Mouse (Mus musculus) layer of hippocampus, adult 2 months (tissue): ENCODE data around the gene Pnliprp2. TPM values are rescaled to one million over a fixed set of nuclear protein-coding genes. Genes with fewer than 3 reads are reported as not detected.

ENCODE experiments used
- DNase-seq, 2 experiments: peaks; one replicate each; pipeline ENCODE4 v3.0.0; 2022; ENCODE audit warnings: low spot score in 2 of 2
- H3K27ac ChIP-seq: fragments of 200-600 bp; 2 replicates; pipeline ENCODE4 v1.8.1; 2022
- H3K4me3 ChIP-seq: fragments of 200-600 bp; 2 replicates; pipeline ENCODE4 v1.8.1; 2022; ENCODE audit warnings: mild to moderate bottlenecking
- CTCF ChIP-seq: fragments of 200-600 bp; conservative IDR thresholded peaks from 2 replicates; pipeline ENCODE4 v1.8.1; 2022; ENCODE audit warnings: antibody characterized with exemption, mild to moderate bottlenecking, moderate library complexity
- total RNA-seq, 2 experiments: library from RNA; stranded (reverse); gene quantifications; 2 replicates each; pipeline ENCODE4 v1.2.3; 2021

The Pnliprp2 gene
- total RNA-seq, 2 experiments from 2014 or later, result 0.22 TPM; not detected in 1

GRCm38 (mm10) chr19:58762316-58762715 lies 2.8 kb downstream of the Pnliprp2 start:
- no peak for TF ChIP-seq CTCF
- H3K4me3 ChIP-seq, result no peak overlapping the region
- no peak overlapping the region for H3K27ac ChIP-seq
- no peak for DNase-seq

DNA sequence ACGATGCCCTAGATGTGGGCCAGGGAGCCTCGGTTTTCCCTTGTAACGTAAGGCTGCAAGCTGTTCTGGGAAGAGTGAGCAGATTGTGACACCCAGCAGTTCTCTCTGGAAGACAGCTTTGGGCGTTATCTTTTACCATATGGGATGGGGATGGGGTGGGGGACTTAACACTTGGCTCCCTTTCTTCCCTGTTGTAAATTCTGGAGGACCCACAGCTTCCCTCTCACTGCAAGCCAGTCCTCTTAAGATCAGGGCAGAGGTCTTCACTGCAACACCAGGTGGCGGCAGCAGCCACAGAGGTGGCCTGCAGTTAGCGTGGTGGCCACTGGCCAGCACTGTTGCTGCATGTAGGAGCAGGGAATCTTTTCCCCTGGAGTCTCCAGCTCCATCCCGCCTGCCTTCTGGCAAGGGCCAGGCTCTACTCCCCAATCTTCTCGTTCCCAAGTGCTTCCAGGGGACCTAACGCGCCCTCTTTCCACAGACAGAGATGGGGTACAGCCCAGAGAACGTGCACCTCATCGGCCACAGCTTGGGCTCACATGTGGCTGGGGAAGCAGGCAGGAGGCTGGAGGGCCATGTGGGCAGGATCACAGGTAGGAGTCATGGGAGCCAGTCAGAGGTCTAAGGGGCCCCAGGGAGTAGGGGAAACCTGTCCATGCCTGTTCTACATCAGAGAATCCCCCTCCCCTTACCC lies 3.5 kb downstream of the Pnliprp2 start:
- no peak overlapping the region for H3K4me3 ChIP-seq
- 0 out of 2 replicates have a peak overlapping the region, but pooled peaks have one; percentile 57 for H3K27ac ChIP-seq
- peak; percentile 57 to 61 for DNase-seq
- peak; percentile 81 for TF ChIP-seq CTCF

- TF ChIP-seq CTCF, result no peak
- DNase-seq, result no peak
- H3K27ac ChIP-seq, result no peak overlapping the region
- no peak overlapping the region for H3K4me3 ChIP-seq
These were observed 7.8 kb downstream of the Pnliprp2 start for GRCm38 (mm10) chr19:58767329-58767728.

DNA sequence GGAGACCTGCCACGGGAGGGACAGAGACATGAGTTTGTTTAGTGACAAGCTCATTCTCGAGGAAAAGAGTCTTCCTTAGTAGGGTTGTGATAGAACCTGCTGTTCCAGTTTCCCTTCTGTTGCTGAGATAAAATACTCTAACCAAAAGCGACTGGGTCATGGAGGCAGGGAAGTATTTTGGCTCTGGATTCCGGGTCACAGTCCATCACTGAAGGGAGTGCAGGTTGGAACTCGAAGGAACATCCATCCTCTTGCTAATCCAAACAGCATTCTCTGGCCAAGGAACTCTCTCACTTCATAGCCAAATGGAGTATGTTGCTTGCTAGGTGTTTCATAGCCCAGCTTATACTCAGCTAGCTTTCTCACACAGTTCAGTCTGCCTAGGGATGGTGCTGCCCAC lies 16.9 kb downstream of the Pnliprp2 start:
- Histone ChIP-seq H3K27ac (no peak overlapping the region), H3K4me3 (no peak overlapping the region)
- no peak for TF ChIP-seq CTCF
- DNase-seq, result no peak

GRCm38 (mm10) chr19:58781566-58781965 lies 22.0 kb downstream of the Pnliprp2 start:
- H3K27ac ChIP-seq, result peak overlapping the region; percentile 43; the same call in 1 of the 2 replicates
- no peak overlapping the region for H3K4me3 ChIP-seq
- TF ChIP-seq CTCF, result no peak
- no peak for DNase-seq

DNA sequence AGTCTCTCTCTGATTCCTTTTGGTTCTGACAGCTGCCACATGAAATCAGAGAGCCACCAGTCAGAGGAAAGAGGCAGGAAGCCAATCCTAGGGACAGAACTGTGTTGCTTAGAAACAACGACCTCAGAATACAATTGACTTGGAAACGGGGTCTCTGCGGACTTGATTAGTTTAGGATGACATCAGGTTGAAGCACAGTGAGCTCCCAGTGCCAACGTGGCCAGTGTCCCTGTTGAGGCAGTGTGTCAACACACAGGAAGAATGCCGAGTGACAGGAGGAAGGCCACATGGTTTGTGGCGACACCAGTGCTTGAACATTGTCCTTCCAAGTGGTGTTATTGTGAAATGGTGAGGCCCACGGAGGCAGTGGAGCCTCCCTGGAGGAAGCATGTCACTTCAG lies 24.4 kb downstream of the Pnliprp2 start:
- no peak for TF ChIP-seq CTCF
- H3K4me3 ChIP-seq, result no peak overlapping the region
- H3K27ac ChIP-seq, result peak overlapping the region; percentile 79
- DNase-seq, result peak; percentile 44 to 50

DNA sequence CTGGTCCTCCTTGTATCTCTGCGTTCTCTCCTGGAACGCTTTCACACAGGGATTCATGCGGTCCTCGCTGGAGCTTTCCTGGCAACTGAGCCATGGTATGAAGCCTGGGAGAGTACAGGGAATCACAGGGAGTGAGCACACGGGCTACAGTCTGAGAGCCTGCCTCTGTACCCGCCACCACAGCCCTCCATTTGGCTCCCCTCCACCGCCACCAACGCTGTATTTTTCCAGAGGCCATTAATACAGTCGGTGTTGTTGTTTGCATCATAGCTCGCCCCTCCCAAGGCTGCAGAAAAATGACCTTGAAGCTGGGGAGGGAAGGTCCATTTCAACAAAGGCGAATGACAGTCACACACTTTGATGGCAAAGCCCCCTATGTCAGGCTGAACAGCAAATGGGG lies 29.7 kb downstream of the Pnliprp2 start:
- no peak for DNase-seq

DNA sequence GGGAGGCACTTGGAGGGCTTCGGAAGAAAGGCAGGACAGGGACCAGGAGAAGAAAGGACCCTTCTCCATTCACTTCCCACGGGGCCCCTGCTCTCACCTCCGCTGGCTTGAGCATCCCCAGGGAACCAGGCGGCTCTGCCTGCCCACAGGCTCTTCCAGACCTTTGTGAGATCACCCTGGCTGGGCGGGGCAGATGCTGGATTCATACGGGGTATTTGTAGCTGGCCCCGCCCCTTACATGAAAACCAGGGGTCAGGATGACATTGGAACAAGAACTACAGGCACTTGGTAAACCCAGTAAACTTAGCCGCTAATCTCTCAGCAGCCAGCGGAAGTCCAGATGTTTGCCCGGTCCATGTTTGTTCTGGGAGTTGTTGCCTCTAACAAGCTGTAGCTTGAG lies 34.8 kb downstream of the Pnliprp2 start, which contains the start of gene 1700019N19Rik:
Gene 1700019N19Rik (minus strand): TSS at position 178 of the 400 bp plus-strand sequence.
- DNase-seq, result no peak
- Histone ChIP-seq H3K4me3 (no peak within 1 kb of the TSS), H3K27ac (0 out of 2 replicates have a peak within 1 kb of the TSS, but pooled peaks have one; percentile 28)
- no peak for TF ChIP-seq CTCF

More for the DNA sequence above, 29.7 kb downstream of the Pnliprp2 start:
- TF ChIP-seq CTCF, result no peak
- peak overlapping the region; percentile 82 for H3K27ac ChIP-seq
- no peak overlapping the region for H3K4me3 ChIP-seq

GRCm38 (mm10) chr19:58795114-58795669 lies 35.7 kb downstream of the Pnliprp2 start:
- Histone ChIP-seq H3K27ac (no peak overlapping the region), H3K4me3 (no peak overlapping the region)
- no peak for DNase-seq
- TF ChIP-seq CTCF, result no peak

GRCm38 (mm10) chr19:58805191-58805779 lies 45.8 kb downstream of the Pnliprp2 start:
- Histone ChIP-seq H3K4me3 (no peak overlapping the region), H3K27ac (peak overlapping the region; percentile 83)
- peak; percentile 67 to 75 for DNase-seq
- TF ChIP-seq CTCF, result no peak

DNA sequence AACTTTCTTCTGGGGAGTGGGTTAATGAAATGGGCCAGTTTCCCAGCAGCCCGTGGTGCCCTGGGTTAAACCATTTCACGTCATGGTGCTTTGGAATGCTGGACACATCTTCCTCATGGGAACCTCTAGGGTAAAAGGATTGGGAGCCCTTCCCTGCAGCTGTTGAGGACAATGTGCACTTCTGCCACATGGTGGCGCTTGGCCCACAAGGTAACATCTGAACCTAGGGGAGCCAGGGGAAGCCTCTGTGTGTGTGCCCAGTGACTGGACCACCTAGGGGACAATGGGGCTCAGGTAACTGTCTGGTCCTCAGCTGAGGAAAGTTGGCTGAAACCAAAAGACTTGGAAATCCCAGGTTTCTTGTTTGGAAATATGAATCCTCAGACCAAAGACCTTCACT lies 46.8 kb downstream of the Pnliprp2 start:
- peak; percentile 55 to 78 for DNase-seq
- H3K4me3 ChIP-seq, result no peak overlapping the region
- peak overlapping the region; percentile 83 for H3K27ac ChIP-seq
- peak; percentile 94 for TF ChIP-seq CTCF

GRCm38 (mm10) chr19:58808864-58809263 lies 49.3 kb downstream of the Pnliprp2 start:
- H3K4me3 ChIP-seq, result no peak overlapping the region
- TF ChIP-seq CTCF, result no peak
- DNase-seq, result no peak
- H3K27ac ChIP-seq, result peak overlapping the region; percentile 83; the same call in 1 of the 2 replicates

DNA sequence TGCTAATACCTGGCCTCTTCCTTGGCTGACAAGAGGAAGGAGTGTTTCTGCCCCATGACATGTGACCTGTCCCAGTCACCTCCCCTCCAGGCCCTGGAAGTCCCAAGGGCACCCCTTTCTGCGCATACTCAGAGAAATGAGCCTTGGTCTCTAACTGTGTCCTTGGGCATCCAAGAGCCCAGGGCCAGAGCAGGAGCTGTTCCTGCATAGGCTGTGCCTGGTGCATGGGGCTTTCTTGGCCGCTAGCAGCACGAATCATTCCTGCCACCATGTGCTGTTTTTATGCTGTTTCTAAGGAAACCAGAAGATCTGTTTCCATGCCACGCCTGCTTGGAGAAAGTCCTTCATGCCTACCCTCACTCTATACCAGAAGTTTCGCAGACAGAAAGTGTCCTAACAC lies 51.0 kb downstream of the Pnliprp2 start:
- TF ChIP-seq CTCF, result no peak
- peak overlapping the region; percentile 83 for H3K27ac ChIP-seq
- H3K4me3 ChIP-seq, result no peak overlapping the region
- peak in 1 of 2 experiments; percentile 54 for DNase-seq
